Mouse (Mus musculus) gastrocnemius, postnatal 36 days (tissue): ENCODE results near the gene Ppm1l. TPM values are rescaled to one million over a fixed set of nuclear protein-coding genes. Genes with fewer than 3 reads are reported as not detected.

Experiments used
- DNase-seq, 2 experiments: peaks; one replicate each; pipeline ENCODE4 v3.0.0; 2022
- intact Hi-C: fragments of 180-260 bp; cut with DNase I; formaldehyde crosslinking; loops from one replicate; pipeline ENCODE4 v1.15.1; 2025
- total RNA-seq, 2 experiments: library from RNA; stranded (reverse); gene quantifications; 2 replicates each; pipeline ENCODE4 v1.2.3; 2021

The Ppm1l gene
- total RNA-seq, 2 experiments from 2014 or later: 71.0 to 77.5 TPM

- no peak for DNase-seq
- intact Hi-C loops: loop anchor here (5.0 kb wide), 1 partner anchor 247 kb away; no protein-coding TSS in a partner anchor
Observed at GRCm38 (mm10) chr3:69484006-69484574, 167.4 kb downstream of the Ppm1l start.

DNA sequence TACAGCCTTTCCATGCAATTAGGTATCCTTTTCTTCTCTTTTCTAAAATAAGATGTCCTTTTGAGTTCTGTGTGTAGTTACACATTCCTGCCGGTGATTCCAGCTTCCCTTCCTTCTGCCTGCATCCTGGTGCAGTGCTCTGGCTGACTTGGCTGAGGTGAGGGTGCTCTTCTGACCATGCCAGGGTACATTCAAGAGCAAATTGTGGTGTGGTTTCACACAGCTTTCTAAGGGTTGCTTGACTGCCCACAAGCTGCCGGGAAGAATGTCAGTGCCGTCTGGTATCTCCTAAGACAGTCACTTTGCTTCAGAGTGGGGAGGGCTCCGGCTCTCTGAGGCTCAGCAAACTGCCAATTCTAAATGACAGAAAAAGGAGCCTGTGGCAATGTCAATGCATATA is 167.9 kb downstream of the Ppm1l start:
- no peak for DNase-seq
- intact Hi-C loops: loop anchor here (5.0 kb wide), 1 partner anchor 247 kb away; no protein-coding TSS in a partner anchor

DNA sequence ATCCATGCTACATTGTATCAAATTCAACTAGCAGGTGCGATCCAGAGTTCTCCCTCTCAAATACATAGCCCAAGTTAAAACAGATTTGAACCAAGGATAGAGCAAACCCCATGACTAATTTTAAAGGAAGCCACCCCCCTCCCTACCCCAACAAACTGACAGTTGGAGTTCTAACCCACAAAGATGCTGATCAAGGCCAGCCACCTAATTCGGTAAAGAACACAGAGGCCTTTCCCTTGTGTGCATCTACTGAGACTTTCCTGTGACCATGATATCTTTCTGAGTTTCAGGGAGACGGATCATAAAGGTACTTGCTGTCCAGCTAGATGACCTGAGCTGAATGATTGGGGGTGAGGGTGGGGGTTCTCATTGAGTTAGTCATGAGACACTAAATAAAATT is 168.7 kb downstream of the Ppm1l start:
- intact Hi-C loops: loop anchor here (5.0 kb wide), 1 partner anchor 217 kb away; no protein-coding TSS in a partner anchor
- no peak for DNase-seq

DNA sequence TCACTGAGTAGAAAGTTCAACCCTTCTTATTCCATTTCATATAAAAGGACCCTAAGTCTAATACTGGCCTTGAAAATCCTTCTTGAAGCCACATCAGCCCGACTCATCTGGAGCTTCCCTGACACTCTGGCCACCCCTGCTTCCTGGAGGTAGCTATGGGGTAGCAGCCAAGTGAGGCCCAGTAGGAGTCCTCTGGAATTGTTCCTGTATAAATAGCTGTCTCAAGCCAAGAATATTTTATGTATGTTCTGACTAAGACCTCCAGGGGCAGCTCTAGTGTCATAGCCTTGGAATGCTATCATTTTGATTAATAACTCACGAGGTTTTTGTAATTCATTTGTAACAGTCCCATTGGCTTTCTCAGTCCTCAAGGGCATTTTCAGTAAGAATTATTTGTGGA is 169.1 kb downstream of the Ppm1l start:
- intact Hi-C loops: loop anchor here (5.0 kb wide), 1 partner anchor 217 kb away; no protein-coding TSS in a partner anchor
- DNase-seq: no peak

- DNase-seq: no peak
- intact Hi-C loops: loop anchor here (5.0 kb wide), 1 partner anchor 215 kb away; no protein-coding TSS in a partner anchor
Observed at GRCm38 (mm10) chr3:69487471-69487870, 170.8 kb downstream of the Ppm1l start.

- DNase-seq: no peak
- intact Hi-C loops: loop anchor here (5.0 kb wide), 1 partner anchor 213 kb away; no protein-coding TSS in a partner anchor
Observed at GRCm38 (mm10) chr3:69489669-69490068, 173.0 kb downstream of the Ppm1l start.

DNA sequence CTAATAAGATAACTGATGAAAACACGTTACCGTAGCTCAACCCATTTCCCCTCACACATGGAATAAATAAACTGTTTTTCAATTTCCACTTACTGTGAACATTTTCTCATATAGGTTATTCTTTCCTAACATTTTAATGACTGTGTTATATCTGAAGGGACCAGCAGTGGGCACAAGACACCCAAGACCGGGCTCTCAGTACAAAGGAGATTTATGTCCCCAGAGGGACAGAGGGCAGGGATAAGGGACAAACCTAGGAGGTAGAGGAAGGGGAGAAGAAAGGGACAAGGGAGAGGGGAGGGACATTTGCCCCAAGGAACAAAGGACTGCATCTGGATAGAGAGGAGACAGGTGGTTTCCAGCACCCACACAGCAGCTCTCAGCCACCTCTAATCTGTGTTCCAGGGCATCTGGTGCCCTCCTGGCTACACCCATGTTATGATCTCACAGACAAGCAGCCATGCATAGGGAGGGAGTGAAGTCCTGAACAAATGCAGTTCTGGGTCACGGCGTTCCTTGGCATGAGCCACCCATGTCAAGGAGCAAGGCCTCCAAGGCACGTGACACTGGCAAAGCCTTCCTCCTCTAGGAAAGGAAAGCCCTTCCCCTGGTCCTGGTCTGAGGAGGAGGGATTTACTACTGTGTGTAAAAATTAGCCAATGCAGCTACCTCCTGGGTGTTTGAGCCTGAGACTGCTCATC is 174.5 kb downstream of the Ppm1l start:
- intact Hi-C loops: no loop called here
- peak in 1 of 2 experiments; percentile 7 for DNase-seq

GRCm38 (mm10) chr3:69494233-69495010 is 177.8 kb downstream of the Ppm1l start:
- intact Hi-C loops: no loop called here
- DNase-seq: no peak

DNA sequence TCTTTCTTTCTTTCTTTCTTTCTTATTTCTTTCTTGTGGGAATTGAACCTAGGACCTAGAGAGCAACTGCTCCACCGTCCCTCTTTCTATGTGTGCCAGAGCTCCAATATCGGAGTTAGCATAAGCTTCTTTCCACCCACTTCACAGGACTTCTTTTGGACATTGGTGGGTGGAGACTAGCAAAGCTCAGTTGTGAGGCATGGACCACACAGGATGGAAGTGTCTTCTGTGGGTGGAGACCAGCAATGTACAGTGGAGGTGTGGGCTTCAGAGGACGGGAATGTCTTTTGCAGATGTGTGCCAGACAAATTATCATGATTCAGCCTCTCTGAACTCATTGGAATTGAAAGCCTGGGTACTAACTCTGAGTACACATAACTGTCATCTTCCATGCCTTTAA is 180.5 kb downstream of the Ppm1l start:
- intact Hi-C loops: no loop called here
- no peak for DNase-seq

GRCm38 (mm10) chr3:69502009-69502408 is 185.3 kb downstream of the Ppm1l start:
- intact Hi-C loops: no loop called here

DNA sequence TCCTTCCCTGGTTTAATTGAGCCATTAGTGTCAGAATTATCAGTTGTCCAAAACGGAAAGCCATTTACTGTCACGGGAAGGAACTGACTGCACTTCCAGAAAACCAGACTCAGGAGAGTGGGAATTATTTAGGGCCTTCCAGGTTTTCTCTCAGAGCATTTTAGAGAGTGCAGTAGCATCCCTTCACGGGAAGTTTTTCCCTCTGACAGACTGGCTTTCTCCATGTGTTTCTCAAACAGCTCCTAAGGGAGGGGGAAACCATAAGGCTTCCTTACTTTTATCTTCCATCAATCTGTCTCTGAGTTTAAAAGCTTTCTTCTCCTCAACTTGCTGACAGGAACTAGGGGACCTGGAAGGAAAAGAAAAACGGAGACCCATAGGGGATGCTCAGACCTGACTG is 185.9 kb downstream of the Ppm1l start:
- no peak for DNase-seq
- intact Hi-C loops: no loop called here

More at GRCm38 (mm10) chr3:69502009-69502408, 185.3 kb downstream of the Ppm1l start:
- no peak for DNase-seq

GRCm38 (mm10) chr3:69505090-69505489 is 188.4 kb downstream of the Ppm1l start:
- no peak for DNase-seq
- intact Hi-C loops: no loop called here

- intact Hi-C loops: no loop called here
- no peak for DNase-seq
Observed at GRCm38 (mm10) chr3:69506352-69506751, 189.7 kb downstream of the Ppm1l start.

DNA sequence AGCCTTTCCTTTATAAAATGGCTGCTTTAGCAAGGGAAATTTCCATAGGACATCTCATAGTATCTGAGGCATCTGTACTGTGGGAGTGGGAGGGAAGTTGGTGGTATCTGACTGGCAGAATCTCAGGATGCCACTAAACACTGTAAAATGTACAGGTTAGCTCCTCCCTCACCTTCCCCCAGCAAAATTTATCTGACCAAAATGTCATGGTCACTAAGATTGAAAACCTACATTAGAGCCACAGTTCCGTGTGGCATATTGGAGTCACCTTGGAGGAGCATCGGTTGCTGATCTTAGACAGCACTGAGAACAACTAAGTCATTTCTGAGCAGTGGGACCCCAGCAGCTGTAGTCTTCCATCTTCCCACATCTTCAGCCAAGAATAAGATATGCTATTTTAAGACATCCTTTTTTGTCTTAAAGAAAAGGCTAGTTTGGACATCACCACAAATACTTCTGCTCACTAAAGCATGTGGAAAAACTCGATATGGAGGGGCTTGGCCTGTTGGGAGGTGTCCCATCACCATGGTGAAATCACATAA is 192.8 kb downstream of the Ppm1l start:
- DNase-seq: no peak
- intact Hi-C loops: no loop called here

DNA sequence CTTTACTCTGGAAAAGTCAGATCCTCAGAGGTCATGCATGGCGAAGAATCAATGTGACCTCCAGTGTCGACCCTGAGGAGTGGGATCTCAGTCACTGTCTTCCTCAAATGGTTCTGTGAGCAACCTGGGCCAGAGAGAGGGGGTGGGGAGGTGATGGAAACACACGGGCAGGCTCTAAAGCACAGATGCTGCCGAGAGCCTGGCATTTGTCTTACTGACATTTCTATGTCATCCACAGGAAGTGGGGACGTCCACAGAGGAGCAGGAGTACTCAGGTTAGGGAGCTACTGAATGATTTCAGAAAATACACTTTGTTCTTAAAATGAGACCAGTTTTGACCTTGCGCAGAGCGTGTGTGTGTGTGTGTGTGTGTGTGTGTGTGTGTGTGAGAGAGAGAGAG is 195.2 kb downstream of the Ppm1l start:
- DNase-seq: no peak
- intact Hi-C loops: no loop called here

DNA sequence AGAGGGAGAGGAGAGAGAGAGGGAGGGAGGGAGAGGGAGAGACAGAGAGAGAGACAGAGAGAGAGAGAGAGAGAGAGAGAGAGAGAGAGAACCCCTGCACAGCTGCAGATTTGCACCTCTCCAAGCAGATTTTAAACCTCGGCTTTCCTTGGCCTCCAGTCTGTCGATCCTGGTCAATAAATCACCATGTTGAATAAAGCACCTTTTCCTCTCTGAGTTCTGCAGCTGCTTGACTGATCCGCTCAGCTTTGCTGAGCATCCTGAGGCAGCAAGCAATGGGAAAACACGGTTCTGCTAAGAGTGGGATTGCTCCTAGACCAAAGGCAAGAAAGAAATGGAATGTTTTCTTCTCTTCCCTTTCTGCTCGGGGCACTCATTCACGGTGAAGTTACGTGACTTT is 195.7 kb downstream of the Ppm1l start:
- DNase-seq: no peak
- intact Hi-C loops: no loop called here

DNA sequence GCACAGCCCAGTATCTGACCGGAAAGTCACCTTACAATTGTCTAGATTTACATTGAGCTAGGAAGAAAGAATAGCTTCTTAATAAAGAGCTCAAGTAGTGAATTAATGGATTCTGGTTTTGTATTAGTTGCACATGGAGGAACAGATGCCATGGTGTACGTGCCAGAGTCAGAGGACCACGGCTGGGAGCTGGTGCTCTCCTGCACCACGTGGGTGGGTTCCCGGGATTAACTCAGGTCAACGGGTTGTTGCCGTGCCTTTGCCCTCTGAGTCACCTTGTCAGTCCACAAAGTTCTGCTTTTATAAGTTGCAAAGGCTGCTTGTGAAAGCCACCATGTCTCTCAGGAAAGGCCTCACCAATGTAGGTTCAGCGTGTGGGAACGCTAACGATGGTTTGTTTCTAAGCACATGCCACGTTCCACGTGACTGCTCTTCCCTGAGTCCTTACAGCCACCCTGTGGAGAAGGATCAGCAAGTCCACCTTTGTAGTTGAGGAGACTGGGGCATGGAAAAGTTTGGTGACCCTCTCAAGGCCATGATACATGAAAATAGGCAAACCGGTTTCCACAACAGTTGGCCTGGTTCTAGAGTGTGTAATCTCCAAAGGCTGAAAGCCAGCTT is 199.2 kb downstream of the Ppm1l start:
- intact Hi-C loops: no loop called here
- no peak for DNase-seq

GRCm38 (mm10) chr3:69519188-69519587 is 202.5 kb downstream of the Ppm1l start:
- DNase-seq: no peak
- intact Hi-C loops: no loop called here

DNA sequence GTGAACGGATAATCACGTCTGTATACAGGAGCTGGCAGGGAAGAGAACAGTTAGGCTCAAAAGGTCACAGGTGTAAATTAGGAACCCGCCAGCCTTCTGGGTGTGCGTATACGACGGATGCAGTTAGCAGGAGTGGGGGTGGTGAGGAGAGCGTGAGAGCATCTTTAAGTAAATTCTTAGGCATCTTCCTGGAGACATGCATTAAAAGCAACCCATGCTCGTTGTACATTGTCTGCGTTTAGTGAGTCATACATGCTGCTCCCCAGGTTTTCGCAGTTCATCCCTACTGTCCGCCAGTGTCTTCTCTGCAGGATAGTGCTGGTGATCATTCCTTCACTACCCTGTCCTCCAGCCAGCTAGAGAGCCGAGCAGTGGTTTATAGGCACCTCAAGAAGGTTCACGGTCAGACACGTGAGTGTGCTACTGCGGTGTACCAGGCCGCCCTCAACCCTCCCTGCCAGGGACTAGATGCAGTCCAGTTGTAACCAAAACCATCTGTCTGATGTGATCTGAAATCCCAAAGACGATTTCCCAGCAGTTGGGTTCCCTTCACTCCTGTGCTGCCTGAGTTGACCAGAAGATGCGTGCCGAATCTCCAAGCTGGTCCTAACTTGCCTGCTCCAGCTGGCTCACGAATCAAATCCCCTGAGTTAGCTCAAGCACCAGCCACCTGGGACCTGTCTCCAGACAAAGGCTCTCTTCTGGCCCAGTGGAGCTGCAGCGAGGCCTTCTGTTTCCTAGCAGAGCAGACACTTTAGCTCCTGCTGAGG is 203.3 kb downstream of the Ppm1l start:
- no peak for DNase-seq
- intact Hi-C loops: no loop called here

DNA sequence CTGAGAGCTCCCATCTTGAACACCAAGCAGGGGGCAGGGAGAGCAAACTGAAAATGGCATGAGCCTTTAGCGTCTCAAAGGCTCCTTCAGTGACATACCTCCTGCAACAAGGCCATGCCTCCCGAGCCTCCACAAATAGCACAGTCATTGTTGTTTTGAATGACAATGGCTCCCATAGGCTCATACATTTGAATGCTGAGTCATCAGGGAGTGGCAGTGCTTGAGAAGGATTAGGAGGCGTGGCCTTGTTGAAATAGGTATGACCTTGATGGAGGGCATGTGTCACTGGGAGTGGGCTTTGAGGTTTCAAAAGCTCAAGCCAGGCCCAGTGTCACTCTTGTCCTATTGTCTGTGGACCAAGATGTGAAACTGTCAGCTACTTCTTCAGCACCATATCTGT is 205.6 kb downstream of the Ppm1l start:
- intact Hi-C loops: no loop called here
- no peak for DNase-seq
